Mouse (Mus musculus): ENCODE measurements at regions not wholly inside any gene's neighbourhood (a gene's known extent, or its start where the extent isn't known, plus 50 kb on each side); places are given as distances from the start of the nearest gene placed in this dataset.
A peak's percentile ranks its signal among the peaks of the same experiment; 100 is the strongest.

DNA sequence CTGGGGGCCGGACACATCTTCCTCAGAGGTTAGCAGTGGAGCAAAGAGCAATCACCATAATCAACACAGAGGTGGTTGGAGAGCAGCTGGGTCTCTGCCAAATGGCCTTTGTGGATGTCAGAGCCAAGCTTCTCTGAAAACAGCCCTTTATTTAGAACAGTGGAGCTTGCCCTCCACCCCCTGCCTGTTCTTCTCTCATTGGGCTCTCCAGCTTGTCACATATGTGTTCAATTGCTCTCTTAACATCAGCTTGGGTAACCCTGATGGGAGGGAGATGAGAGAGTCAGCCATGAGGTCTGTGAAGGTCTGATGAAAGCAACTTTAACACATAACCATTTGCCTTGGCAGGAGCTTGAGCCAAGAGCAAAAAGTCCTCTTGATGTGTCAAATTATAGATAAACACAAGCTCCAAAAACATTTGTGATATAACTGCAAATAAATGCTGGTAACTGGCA, 140.1 kb upstream of the Spdl1 start:
- H3K27ac ChIP-seq (replicated peaks in 1 of 2; ENCODE audit: control insufficient read depth in 1 of 2, insufficient read depth in 1 of 2, low read depth in 2 of 2, low read length in 2 of 2): peak overlapping the region in 1 of 2 experiments; percentile 53; a peak in 2 of 4 replicates
- no peaks in the 10 kb centered on the region for H3K36me3 ChIP-seq (ENCODE audit: control insufficient read depth, insufficient read depth, low read length)
- H3K27me3 ChIP-seq (ENCODE audit: control insufficient read depth, insufficient read depth, low read length): no peaks in the 10 kb centered on the region
- 5% methylated on average over 1 of the region's 1 CpGs for WGBS
- no peak overlapping the region for H3K9ac ChIP-seq (ENCODE audit: low read length)
- no peak overlapping the region for H3K4me2 ChIP-seq (ENCODE audit: low read length)
- peak; percentile 64; the same call in 1 of the 2 replicates for ATAC-seq (ENCODE audit: insufficient number of reproducible peaks, insufficient read depth, low FRiP score, low read depth)
- peaks cover 9 to 14% of the 10 kb centered on the region in 2 experiments for H3K4me1 ChIP-seq (ENCODE audit: control insufficient read depth in 2 of 2, insufficient read depth in 2 of 2, low read length in 2 of 2)
- no peak overlapping the region for H3K4me3 ChIP-seq (ENCODE audit: control insufficient read depth in 1 of 2, insufficient read depth in 1 of 2, low read depth in 1 of 2, low read length in 2 of 2)
- H3K9me3 ChIP-seq (ENCODE audit: control insufficient read depth, low read length): no peaks in the 10 kb centered on the region

DNA sequence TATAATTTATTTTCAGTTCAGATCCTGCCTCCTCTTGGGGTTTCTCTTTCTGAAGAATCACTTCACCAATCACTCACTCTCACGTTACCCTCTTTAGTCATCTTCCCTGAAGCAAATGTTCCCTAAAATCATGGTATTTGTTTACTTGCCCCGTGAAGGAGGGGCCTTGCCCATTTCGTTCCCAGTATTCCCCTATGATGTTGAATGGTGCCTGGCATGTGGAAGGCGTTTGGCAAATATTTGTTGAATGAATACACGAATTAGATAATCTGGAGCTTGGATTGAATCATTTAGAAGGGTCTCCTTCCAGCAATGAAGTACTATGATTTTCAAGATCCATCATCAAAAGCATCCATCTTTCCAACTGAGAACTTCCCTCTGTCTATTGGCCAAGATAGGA, 139.6 kb upstream of the Spdl1 start:
- no peak overlapping the region for H3K4me2 ChIP-seq (ENCODE audit: low read length)
- H3K27me3 ChIP-seq (ENCODE audit: control insufficient read depth, insufficient read depth, low read length): no peaks in the 10 kb centered on the region
- H3K36me3 ChIP-seq (ENCODE audit: control insufficient read depth, insufficient read depth, low read length): no peaks in the 10 kb centered on the region
- ATAC-seq (ENCODE audit: insufficient number of reproducible peaks, insufficient read depth, low FRiP score, low read depth): no peak
- no peak overlapping the region for H3K4me3 ChIP-seq (ENCODE audit: control insufficient read depth in 1 of 2, insufficient read depth in 1 of 2, low read depth in 1 of 2, low read length in 2 of 2)
- H3K9ac ChIP-seq (ENCODE audit: low read length): no peak overlapping the region
- 70% methylated on average over 5 of the region's 5 CpGs for WGBS
- H3K4me1 ChIP-seq (ENCODE audit: control insufficient read depth in 2 of 2, insufficient read depth in 2 of 2, low read length in 2 of 2): peaks cover 9 to 14% of the 10 kb centered on the region in 2 experiments
- no peak overlapping the region for H3K27ac ChIP-seq (replicated peaks in 1 of 2; ENCODE audit: control insufficient read depth in 1 of 2, insufficient read depth in 1 of 2, low read depth in 2 of 2, low read length in 2 of 2)
- H3K9me3 ChIP-seq (ENCODE audit: control insufficient read depth, low read length): no peaks in the 10 kb centered on the region

DNA sequence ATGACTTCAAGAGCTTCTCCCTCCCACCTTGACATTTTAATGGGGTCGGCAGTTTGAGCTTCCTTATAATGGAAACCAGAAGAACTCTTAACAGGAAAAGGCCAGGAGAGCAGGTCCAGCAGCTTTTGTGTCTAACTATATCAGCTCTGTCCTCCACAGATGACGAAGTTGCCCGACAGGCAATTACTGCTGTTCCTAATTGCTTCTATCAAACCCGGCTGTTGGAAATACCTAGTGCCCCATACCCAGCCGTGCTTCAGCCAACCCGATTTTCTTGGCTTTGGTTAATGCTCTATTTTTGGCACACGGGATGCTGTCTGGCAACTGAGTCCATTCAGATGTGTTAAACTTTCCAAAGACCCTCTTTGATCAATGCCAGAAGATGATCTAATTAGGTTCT, 125.8 kb upstream of the Spdl1 start:
- Histone ChIP-seq H3K27me3 (ENCODE audit: control insufficient read depth, insufficient read depth, low read length) (no peaks in the 10 kb centered on the region), H3K4me3 (ENCODE audit: control insufficient read depth in 1 of 2, insufficient read depth in 1 of 2, low read depth in 1 of 2, low read length in 2 of 2) (no peak overlapping the region), H3K9ac (ENCODE audit: low read length) (no peak overlapping the region), H3K4me2 (ENCODE audit: low read length) (no peak overlapping the region), H3K27ac (replicated peaks in 1 of 2; ENCODE audit: control insufficient read depth in 1 of 2, insufficient read depth in 1 of 2, low read depth in 2 of 2, low read length in 2 of 2) (no peak overlapping the region), H3K36me3 (ENCODE audit: control insufficient read depth, insufficient read depth, low read length) (no peaks in the 10 kb centered on the region), H3K9me3 (ENCODE audit: control insufficient read depth, low read length) (no peaks in the 10 kb centered on the region), H3K4me1 (ENCODE audit: control insufficient read depth in 2 of 2, insufficient read depth in 2 of 2, low read length in 2 of 2) (no peaks in the 10 kb centered on the region)
- ATAC-seq (ENCODE audit: insufficient number of reproducible peaks, insufficient read depth, low FRiP score, low read depth): no peak
- 58% methylated on average over 7 of the region's 7 CpGs for WGBS

DNA sequence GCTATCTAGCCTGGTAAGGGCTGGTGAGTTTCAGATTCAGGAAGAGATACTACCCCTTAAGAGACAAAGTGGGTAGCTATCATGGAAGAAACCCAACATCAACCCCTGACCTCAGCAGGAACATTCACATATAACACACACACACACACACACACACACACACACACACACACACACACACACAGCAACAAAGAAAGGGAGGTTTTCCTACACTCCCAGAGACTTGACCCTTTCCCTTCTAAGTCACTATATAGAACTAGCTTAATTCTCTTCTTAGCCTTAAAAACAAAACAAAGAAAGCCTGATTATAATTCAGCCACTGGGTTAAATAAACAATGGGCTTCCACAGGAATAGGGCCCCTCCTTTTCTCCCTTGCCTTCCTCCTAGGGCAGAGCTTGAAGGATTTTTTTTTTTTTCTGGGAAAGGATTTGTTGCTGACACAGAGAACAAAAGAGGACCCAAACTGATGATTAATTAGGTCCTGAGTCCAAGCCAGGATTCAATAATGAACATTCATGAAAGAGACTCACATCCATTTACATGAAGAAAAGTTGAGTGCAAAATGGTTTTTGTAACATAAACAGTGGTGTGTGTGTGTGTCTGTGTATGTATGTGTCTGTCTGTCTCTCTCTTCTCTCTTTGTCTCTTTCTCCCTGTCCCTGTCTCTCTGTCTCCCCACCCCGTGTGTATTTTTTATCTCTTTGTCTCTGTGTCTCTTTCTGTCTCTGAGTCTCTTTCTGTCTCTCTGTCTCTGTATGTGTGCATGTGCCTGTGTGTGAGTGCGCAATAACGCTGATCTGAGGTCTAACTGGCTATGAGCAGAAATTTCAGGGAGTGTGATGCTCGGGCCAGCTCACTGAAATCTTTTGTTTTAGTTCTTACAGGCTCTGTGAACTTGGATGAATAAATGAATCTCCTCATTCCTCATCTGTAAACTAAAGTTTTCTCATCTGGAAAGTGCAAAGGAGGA, 108.3 kb upstream of the Spdl1 start:
- H3K27ac ChIP-seq (replicated peaks in 1 of 2; ENCODE audit: control insufficient read depth in 1 of 2, insufficient read depth in 1 of 2, low read depth in 2 of 2, low read length in 2 of 2): no peak overlapping the region
- H3K9ac ChIP-seq (ENCODE audit: low read length): no peak overlapping the region
- H3K9me3 ChIP-seq (ENCODE audit: control insufficient read depth, low read length): no peaks in the 10 kb centered on the region
- H3K4me3 ChIP-seq (ENCODE audit: control insufficient read depth in 1 of 2, insufficient read depth in 1 of 2, low read depth in 1 of 2, low read length in 2 of 2): no peak overlapping the region
- H3K4me2 ChIP-seq (ENCODE audit: low read length): no peak overlapping the region
- WGBS: 77% methylated on average over 4 of the region's 4 CpGs
- no peaks in the 10 kb centered on the region for H3K27me3 ChIP-seq (ENCODE audit: control insufficient read depth, insufficient read depth, low read length)
- no peak for ATAC-seq (ENCODE audit: insufficient number of reproducible peaks, insufficient read depth, low FRiP score, low read depth)
- H3K4me1 ChIP-seq (ENCODE audit: control insufficient read depth in 2 of 2, insufficient read depth in 2 of 2, low read length in 2 of 2): peaks cover 0 to 2% of the 10 kb centered on the region in 2 experiments; a peak in 1 of 4 replicates
- H3K36me3 ChIP-seq (ENCODE audit: control insufficient read depth, insufficient read depth, low read length): no peaks in the 10 kb centered on the region

DNA sequence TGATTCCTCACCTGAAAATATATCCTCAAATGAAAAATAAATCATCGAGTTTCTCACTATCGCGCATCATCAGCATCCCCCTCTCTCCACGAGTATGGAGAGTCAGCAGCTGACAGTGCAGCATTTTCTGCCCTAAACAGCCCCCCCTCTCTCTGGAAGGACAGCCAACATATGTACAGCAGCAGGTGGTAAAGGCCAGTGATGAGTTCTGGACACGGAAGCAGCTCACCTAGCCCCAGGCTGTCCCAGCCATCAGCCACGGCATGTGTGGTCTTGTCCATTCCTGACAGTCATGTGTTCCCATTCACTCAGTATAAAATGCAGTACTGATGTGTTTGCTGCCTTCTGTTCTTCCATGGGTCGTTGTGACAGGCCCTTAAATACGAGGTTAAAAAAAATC, 106.7 kb upstream of the Spdl1 start:
- peaks cover 0 to 2% of the 10 kb centered on the region in 2 experiments; a peak in 1 of 4 replicates for H3K4me1 ChIP-seq (ENCODE audit: control insufficient read depth in 2 of 2, insufficient read depth in 2 of 2, low read length in 2 of 2)
- ATAC-seq (ENCODE audit: insufficient number of reproducible peaks, insufficient read depth, low FRiP score, low read depth): no peak
- no peak overlapping the region for H3K4me3 ChIP-seq (ENCODE audit: control insufficient read depth in 1 of 2, insufficient read depth in 1 of 2, low read depth in 1 of 2, low read length in 2 of 2)
- no peak overlapping the region for H3K9ac ChIP-seq (ENCODE audit: low read length)
- no peak overlapping the region for H3K27ac ChIP-seq (replicated peaks in 1 of 2; ENCODE audit: control insufficient read depth in 1 of 2, insufficient read depth in 1 of 2, low read depth in 2 of 2, low read length in 2 of 2)
- no peaks in the 10 kb centered on the region for H3K36me3 ChIP-seq (ENCODE audit: control insufficient read depth, insufficient read depth, low read length)
- no peaks in the 10 kb centered on the region for H3K9me3 ChIP-seq (ENCODE audit: control insufficient read depth, low read length)
- H3K4me2 ChIP-seq (ENCODE audit: low read length): no peak overlapping the region
- no peaks in the 10 kb centered on the region for H3K27me3 ChIP-seq (ENCODE audit: control insufficient read depth, insufficient read depth, low read length)
- WGBS: 81% methylated on average over 8 of the region's 8 CpGs

DNA sequence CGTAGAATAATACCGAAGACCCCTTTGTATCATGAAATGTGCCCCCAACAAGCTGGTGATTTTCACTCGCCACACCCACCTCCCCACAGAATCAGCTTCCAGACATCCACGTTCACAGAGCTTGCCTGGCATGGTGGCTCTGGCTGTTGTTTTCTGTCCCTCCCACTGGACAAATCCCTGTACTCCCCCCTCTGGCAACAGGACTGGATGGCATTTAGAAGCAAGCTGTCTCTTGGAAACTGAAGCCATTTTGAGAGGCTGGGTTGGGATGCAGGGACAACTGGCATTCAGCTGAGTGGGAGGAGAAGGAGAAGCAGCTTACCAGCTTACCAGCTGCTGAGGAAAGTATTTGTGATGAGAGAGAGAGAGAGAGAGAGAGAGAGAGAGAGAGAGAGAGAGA, 105.6 kb upstream of the Spdl1 start:
- Histone ChIP-seq H3K4me1 (ENCODE audit: control insufficient read depth in 2 of 2, insufficient read depth in 2 of 2, low read length in 2 of 2) (peaks cover 0 to 2% of the 10 kb centered on the region in 2 experiments; a peak in 1 of 4 replicates), H3K27me3 (ENCODE audit: control insufficient read depth, insufficient read depth, low read length) (no peaks in the 10 kb centered on the region), H3K9me3 (ENCODE audit: control insufficient read depth, low read length) (no peaks in the 10 kb centered on the region), H3K9ac (ENCODE audit: low read length) (no peak overlapping the region), H3K27ac (replicated peaks in 1 of 2; ENCODE audit: control insufficient read depth in 1 of 2, insufficient read depth in 1 of 2, low read depth in 2 of 2, low read length in 2 of 2) (no peak overlapping the region), H3K36me3 (ENCODE audit: control insufficient read depth, insufficient read depth, low read length) (no peaks in the 10 kb centered on the region), H3K4me3 (ENCODE audit: control insufficient read depth in 1 of 2, insufficient read depth in 1 of 2, low read depth in 1 of 2, low read length in 2 of 2) (no peak overlapping the region), H3K4me2 (ENCODE audit: low read length) (no peak overlapping the region)
- ATAC-seq (ENCODE audit: insufficient number of reproducible peaks, insufficient read depth, low FRiP score, low read depth): no peak
- 89% methylated on average over 4 of the region's 4 CpGs for WGBS

DNA sequence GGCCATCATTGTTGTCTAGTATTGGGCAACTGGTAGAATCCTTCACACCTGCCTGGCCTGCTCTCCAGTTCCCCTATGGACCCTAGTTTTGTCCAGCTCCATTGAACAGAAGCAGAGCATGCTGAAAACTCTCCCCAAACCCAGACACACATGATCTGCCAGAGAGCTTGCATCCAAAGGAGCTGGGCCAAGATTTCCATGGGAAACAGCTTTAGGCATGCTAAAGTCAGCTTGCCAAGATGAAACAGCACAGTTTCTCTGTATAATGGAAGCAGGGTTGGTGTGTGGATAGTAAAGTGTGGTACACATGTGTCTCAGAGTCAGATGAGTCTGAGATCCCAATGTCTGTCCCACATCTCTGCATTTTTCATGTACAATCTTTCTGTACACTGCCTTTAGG, 98.8 kb upstream of the Spdl1 start:
- Histone ChIP-seq H3K27me3 (ENCODE audit: control insufficient read depth, insufficient read depth, low read length) (no peaks in the 10 kb centered on the region), H3K9ac (ENCODE audit: low read length) (no peak overlapping the region), H3K4me2 (ENCODE audit: low read length) (no peak overlapping the region), H3K36me3 (ENCODE audit: control insufficient read depth, insufficient read depth, low read length) (no peaks in the 10 kb centered on the region), H3K4me1 (ENCODE audit: control insufficient read depth in 2 of 2, insufficient read depth in 2 of 2, low read length in 2 of 2) (no peaks in the 10 kb centered on the region), H3K4me3 (ENCODE audit: control insufficient read depth in 1 of 2, insufficient read depth in 1 of 2, low read depth in 1 of 2, low read length in 2 of 2) (no peak overlapping the region), H3K27ac (replicated peaks in 1 of 2; ENCODE audit: control insufficient read depth in 1 of 2, insufficient read depth in 1 of 2, low read depth in 2 of 2, low read length in 2 of 2) (no peak overlapping the region), H3K9me3 (ENCODE audit: control insufficient read depth, low read length) (no peaks in the 10 kb centered on the region)
- no peak for ATAC-seq (ENCODE audit: insufficient number of reproducible peaks, insufficient read depth, low FRiP score, low read depth)

All from heart, embryonic 14.5 days (tissue).